ENCODE assay signal across 9 mouse cellular contexts in the genomic region with DNA sequence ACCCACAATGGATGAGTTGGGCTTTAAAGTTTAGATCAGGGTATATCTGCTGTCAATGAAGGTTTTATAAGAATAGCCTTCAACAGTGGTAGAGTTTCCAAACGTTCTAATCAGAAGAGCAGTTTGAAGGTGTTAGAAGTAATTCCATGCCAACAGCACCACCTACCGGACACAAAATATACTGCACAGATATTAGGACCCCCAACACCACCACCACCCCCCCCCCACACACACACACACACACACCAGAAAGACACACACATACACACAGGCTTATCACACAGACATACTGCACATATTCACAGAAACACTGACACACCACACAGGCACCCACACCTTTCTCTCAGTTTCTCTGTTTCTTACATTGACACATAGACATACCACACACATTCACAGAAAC. TPM values are rescaled to one million over a fixed set of nuclear protein-coding genes. Genes with fewer than 3 reads are reported as not detected.
DNase-seq lines count a peak whose midpoint lies in the region; ATAC-seq and TF ChIP-seq lines count a peak whose summit lies in the region.
"Had no signal": no experiment of that assay in that cellular context is flagged by ENCODE, and none has a peak within 500 bp of the region (broad histone marks: within the 10 kb centered on the region; RNA-seq: fewer than 3 reads in every experiment).

No protein-coding gene starts in this region.

- no peak overlapping the region for H3K4me2 ChIP-seq in liver, embryonic 12.5 days
- H3K4me2 ChIP-seq in embryonic facial prominence, embryonic 13.5 days, result no peak overlapping the region
- no peak overlapping the region for H3K4me2 ChIP-seq in hindbrain, embryonic 16.5 days (ENCODE audit: low read length)
- H3K4me2 ChIP-seq in limb, embryonic 11.5 days (ENCODE audit: low read depth, severe bottlenecking), result no peak overlapping the region

- ATAC-seq in liver, embryonic 12.5 days, result no peak
- peak; percentile 41 for ATAC-seq in Patski
- peak; percentile 40; the same call in 1 of the 2 replicates for ATAC-seq in embryonic facial prominence, embryonic 13.5 days (ENCODE audit: insufficient number of reproducible peaks, insufficient read depth, low FRiP score, low TSS enrichment, low read depth)
- ATAC-seq in hindbrain, embryonic 16.5 days, result peak; percentile 79
- no peak for ATAC-seq in limb, embryonic 11.5 days (ENCODE audit: insufficient number of reproducible peaks, low FRiP score, low TSS enrichment, low read depth)

- no peaks in the 10 kb centered on the region for H3K36me3 ChIP-seq in liver, embryonic 12.5 days
- no peaks in the 10 kb centered on the region for H3K36me3 ChIP-seq in embryonic facial prominence, embryonic 13.5 days
- no peaks in the 10 kb centered on the region for H3K36me3 ChIP-seq in hindbrain, embryonic 16.5 days (ENCODE audit: control insufficient read depth, insufficient read depth, low read length)
- no peaks in the 10 kb centered on the region for H3K36me3 ChIP-seq in limb, embryonic 11.5 days (ENCODE audit: control insufficient read depth, insufficient read depth, low read length)

- H3K9me3 ChIP-seq in liver, embryonic 12.5 days (replicated peaks), result no peaks in the 10 kb centered on the region
- no peaks in the 10 kb centered on the region for H3K9me3 ChIP-seq in embryonic facial prominence, embryonic 13.5 days
- H3K9me3 ChIP-seq in hindbrain, embryonic 16.5 days (ENCODE audit: control insufficient read depth, low read length), result no peaks in the 10 kb centered on the region
- H3K9me3 ChIP-seq in limb, embryonic 11.5 days (ENCODE audit: control insufficient read depth, low read length), result no peaks in the 10 kb centered on the region

- 3% methylated on average over 2 of the region's 2 CpGs for WGBS in liver, embryonic 12.5 days (ENCODE audit: insufficient replicate concordance)
- WGBS in embryonic facial prominence, embryonic 13.5 days, result 1% methylated on average over 2 of the region's 2 CpGs
- 0% methylated on average over 2 of the region's 2 CpGs for WGBS in hindbrain, embryonic 16.5 days
- WGBS in limb, embryonic 11.5 days, result 3% methylated on average over 2 of the region's 2 CpGs

- POLR2A ChIA-PET in Patski (lab: Charles Lee), result interaction anchor here (1.6 kb wide), 1 partner anchor 33 kb away, joined by 4 read pairs; a partner anchor contains a TSS

- no peak overlapping the region for H3K9ac ChIP-seq in liver, embryonic 12.5 days
- no peak overlapping the region for H3K9ac ChIP-seq in embryonic facial prominence, embryonic 13.5 days
- no peak overlapping the region for H3K9ac ChIP-seq in hindbrain, embryonic 16.5 days (ENCODE audit: low read depth, low read length)
- no peak overlapping the region for H3K9ac ChIP-seq in limb, embryonic 11.5 days (ENCODE audit: low read length)

- H3K27me3 ChIP-seq in liver, embryonic 12.5 days (replicated peaks), result no peaks in the 10 kb centered on the region
- H3K27me3 ChIP-seq in Patski, result no peaks in the 10 kb centered on the region
- no peaks in the 10 kb centered on the region for H3K27me3 ChIP-seq in embryonic facial prominence, embryonic 13.5 days
- no peaks in the 10 kb centered on the region for H3K27me3 ChIP-seq in hindbrain, embryonic 16.5 days (replicated peaks; ENCODE audit: control insufficient read depth, insufficient read depth, low read length)
- no peaks in the 10 kb centered on the region for H3K27me3 ChIP-seq in limb, embryonic 11.5 days (ENCODE audit: control insufficient read depth, insufficient read depth, low read length)

- H3K27ac ChIP-seq in liver, embryonic 12.5 days, result no peak overlapping the region
- no peak overlapping the region for H3K27ac ChIP-seq in embryonic facial prominence, embryonic 13.5 days
- H3K27ac ChIP-seq in hindbrain, embryonic 16.5 days (ENCODE audit: low read depth, low read length), result no peak overlapping the region
- H3K27ac ChIP-seq in limb, embryonic 11.5 days (replicated peaks; ENCODE audit: low read depth, low read length), result no peak overlapping the region

- peak; percentile 29 for DNase-seq in liver
- no peak for DNase-seq in Patski (ENCODE audit: low read depth, low spot score)
- peak; percentile 62 for DNase-seq in limb, embryonic 11.5 days (ENCODE audit: low spot score)
- peak; percentile 57 for DNase-seq in neural tube, embryonic 10.5 days (ENCODE audit: extremely low spot score, low spot score)
- DNase-seq in ovary, postnatal 36 days (ENCODE audit: low spot score), result no peak

- 0 out of 2 replicates have a peak, but pooled peaks cover 6% of the 10 kb centered on the region for H3K4me1 ChIP-seq in liver, embryonic 12.5 days
- H3K4me1 ChIP-seq in embryonic facial prominence, embryonic 13.5 days, result peaks cover 11% of the 10 kb centered on the region
- no peaks in the 10 kb centered on the region for H3K4me1 ChIP-seq in hindbrain, embryonic 16.5 days (ENCODE audit: control insufficient read depth, insufficient read depth, low read depth, low read length)
- no peaks in the 10 kb centered on the region for H3K4me1 ChIP-seq in limb, embryonic 11.5 days (ENCODE audit: control insufficient read depth, insufficient read depth, low read length)

- TF ChIP-seq CTCF in Patski (IDR thresholded peaks at IDR 0.05), result peak; percentile 68

- H3K4me3 ChIP-seq in liver, embryonic 12.5 days, result no peak overlapping the region
- H3K4me3 ChIP-seq in embryonic facial prominence, embryonic 13.5 days, result no peak overlapping the region
- H3K4me3 ChIP-seq in hindbrain, embryonic 16.5 days (ENCODE audit: low read length), result no peak overlapping the region
- H3K4me3 ChIP-seq in limb, embryonic 11.5 days (ENCODE audit: low read depth, low read length), result no peak overlapping the region
- H3K4me3 ChIP-seq: erythroblast, embryonic 14.5 days had no signal

- in situ Hi-C loops in Patski (cut with MboI; ENCODE audit: low pct_unique_long_range_greater_than_20kb), result loop anchor here (5.0 kb wide), 2 partner anchors 230 to 260 kb away; no protein-coding TSS in a partner anchor

- CTCF ChIA-PET in Patski (lab: Charles Lee), result interaction anchor here (1.2 to 13.6 kb wide), 6 partner anchors 36 to 261 kb away, joined by 3 to 215 read pairs (median 23); no protein-coding TSS in a partner anchor

RNA-seq across cellular contexts. Expression of a gene that starts 33.3 kb away (rescaled TPM):
- polyA plus RNA-seq in liver, embryonic 12.5 days (2016; fragmentation: Nextera tagmentation; extraction: Ambion mirVana), result 68.6 and 70.7 TPM in 2 replicates
- polyA plus RNA-seq in Patski (2021), result 987 TPM
- 327 and 355 TPM in 2 replicates for polyA plus RNA-seq in embryonic facial prominence, embryonic 13.5 days (2015; fragmentation: Nextera tagmentation; extraction: Ambion mirVana)
- 74.7 and 94.7 TPM in 2 replicates for polyA plus RNA-seq in hindbrain, embryonic 16.5 days (2015; fragmentation: Nextera tagmentation; extraction: Ambion mirVana)
- 113 and 132 TPM in 2 replicates for polyA plus RNA-seq in limb, embryonic 11.5 days (2014; fragmentation: Nextera tagmentation; extraction: Ambion mirVana)

RNA-seq across cellular contexts. Expression of a gene that starts 33.3 kb away (rescaled TPM):
- 0.83 and 1.4 TPM in 2 replicates for polyA plus RNA-seq in liver, embryonic 12.5 days (2016; fragmentation: Nextera tagmentation; extraction: Ambion mirVana)
- polyA plus RNA-seq in Patski (2021), result 1.2 TPM
- 0.89 and 1.4 TPM in 2 replicates for polyA plus RNA-seq in embryonic facial prominence, embryonic 13.5 days (2015; fragmentation: Nextera tagmentation; extraction: Ambion mirVana)
- 0.29 and 0.41 TPM in 2 replicates for polyA plus RNA-seq in hindbrain, embryonic 16.5 days (2015; fragmentation: Nextera tagmentation; extraction: Ambion mirVana)
- 0.43 and 0.61 TPM in 2 replicates for polyA plus RNA-seq in limb, embryonic 11.5 days (2014; fragmentation: Nextera tagmentation; extraction: Ambion mirVana)
- polyA plus RNA-seq: erythroblast, embryonic 14.5 days had no signal

Comparison
In these comparisons a context has a peak if more than half of its experiments do, and no peak if none do; other contexts are left out.
1. DNase-seq: peak in liver (single experiment), limb, embryonic 11.5 days (single experiment) and neural tube, embryonic 10.5 days (single experiment); none in Patski (single experiment) and ovary, postnatal 36 days (single experiment).
2. ATAC-seq: peak in Patski (single experiment), embryonic facial prominence, embryonic 13.5 days (single experiment) and hindbrain, embryonic 16.5 days (single experiment); none in liver, embryonic 12.5 days (single experiment) and limb, embryonic 11.5 days (single experiment).